Mouse (Mus musculus) limb, embryonic 11.5 days (tissue): Measurements from ENCODE around the gene Kcnh7. TPM values are rescaled to one million over a fixed set of nuclear protein-coding genes. Genes with fewer than 3 reads are reported as not detected.

ENCODE experiments used
- ATAC-seq: fragments of 200-750 bp; cut with Nextera tagmentation; 2 replicates; pipeline ENCODE4 v1.8.0; 2017; ENCODE audit warnings: low read depth; ENCODE audit not compliant: insufficient number of reproducible peaks, low FRiP score, low TSS enrichment
- DNase-seq: peaks from one replicate; pipeline ENCODE4 v3.0.0-alpha.2; 2015; ENCODE audit warnings: low spot score
- H3K27ac ChIP-seq: fragments of 300-500 bp; sonication (generic); replicated peaks from 2 replicates; pipeline ENCODE4 v1.5.1; 2014; ENCODE audit warnings: low read depth, mild to moderate bottlenecking, low read length
- H3K27me3 ChIP-seq: fragments of 300-500 bp; sonication (generic); 2 replicates; pipeline ENCODE4 v1.6.1; 2014; ENCODE audit warnings: mild to moderate bottlenecking, low read length, mixed read lengths; ENCODE audit not compliant: control insufficient read depth, insufficient read depth
- H3K36me3 ChIP-seq: fragments of 300-500 bp; sonication (generic); 2 replicates; pipeline ENCODE4 v1.6.1; 2014; ENCODE audit warnings: mild to moderate bottlenecking, low read length, moderate library complexity, mixed read lengths; ENCODE audit not compliant: control insufficient read depth, insufficient read depth
- H3K4me1 ChIP-seq: fragments of 300-500 bp; sonication (generic); 2 replicates; pipeline ENCODE4 v1.6.1; 2014; ENCODE audit warnings: low read length, mixed read lengths; ENCODE audit not compliant: control insufficient read depth, insufficient read depth
- H3K4me2 ChIP-seq: fragments of 300-500 bp; sonication (generic); 2 replicates; pipeline ENCODE4 v1.6.1; 2014; ENCODE audit warnings: low read depth, mild to moderate bottlenecking, moderate library complexity; ENCODE audit not compliant: severe bottlenecking
- H3K4me3 ChIP-seq: fragments of 300-500 bp; sonication (generic); 2 replicates; pipeline ENCODE4 v1.5.1; 2014; ENCODE audit warnings: low read depth, low read length
- H3K9ac ChIP-seq: fragments of 300-500 bp; sonication (generic); 2 replicates; pipeline ENCODE4 v1.6.1; 2014; ENCODE audit warnings: mild to moderate bottlenecking, low read length
- H3K9me3 ChIP-seq: fragments of 300-500 bp; sonication (generic); 2 replicates; pipeline ENCODE4 v1.6.1; 2016; ENCODE audit warnings: low read length; ENCODE audit not compliant: control insufficient read depth
- WGBS: fragments of 180-500 bp; shearing (Covaris S2); extraction: QIAGEN DNeasy Blood & Tissue Kit; methylation state at CpG from one replicate; pipeline ENCODE4 v1.1.7; 2014; 5-methylcytosine and 5-hydroxymethylcytosine counted together
- polyA plus RNA-seq: library from polyadenylated mRNA; unstranded; fragments of >200 nt; fragmentation: Nextera tagmentation; extraction: Ambion mirVana; gene quantifications from 2 replicates; pipeline ENCODE4 v1.2.1, GENCODE M21; 2014

Kcnh7 gene
- polyA plus RNA-seq, 1 experiment from 2014 or later: 0.15 TPM

- DNase-seq: no peak
- ATAC-seq: no peak
- Histone ChIP-seq H3K4me3 (no peak overlapping the region), H3K27ac (no peak overlapping the region), H3K27me3 (no peaks in the 10 kb centered on the region), H3K4me2 (no peak overlapping the region), H3K4me1 (no peaks in the 10 kb centered on the region), H3K36me3 (no peaks in the 10 kb centered on the region), H3K9ac (no peak overlapping the region), H3K9me3 (no peaks in the 10 kb centered on the region)
- 68% methylated on average over 8 of the region's 8 CpGs for WGBS
These were observed 502.4 kb downstream of the Kcnh7 start for GRCm38 (mm10) chr2:62681667-62682066.

- Histone ChIP-seq H3K9ac (no peak overlapping the region), H3K9me3 (no peaks in the 10 kb centered on the region), H3K36me3 (no peaks in the 10 kb centered on the region), H3K27ac (no peak overlapping the region), H3K4me1 (no peaks in the 10 kb centered on the region), H3K4me2 (no peak overlapping the region), H3K27me3 (no peaks in the 10 kb centered on the region), H3K4me3 (no peak overlapping the region)
- WGBS: 91% methylated on average over 5 of the region's 5 CpGs
- DNase-seq: no peak
- ATAC-seq: no peak
These were observed 511.3 kb downstream of the Kcnh7 start for GRCm38 (mm10) chr2:62672788-62673187.

- H3K9ac ChIP-seq: no peak overlapping the region
- H3K4me1 ChIP-seq: no peaks in the 10 kb centered on the region
- DNase-seq (no peak), ATAC-seq (no peak)
- no peaks in the 10 kb centered on the region for H3K27me3 ChIP-seq
- 79% methylated on average over 4 of the region's 4 CpGs for WGBS
- H3K4me3 ChIP-seq: no peak overlapping the region
- H3K4me2 ChIP-seq: no peak overlapping the region
- no peak overlapping the region for H3K27ac ChIP-seq
- H3K36me3 ChIP-seq: no peaks in the 10 kb centered on the region
- H3K9me3 ChIP-seq: no peaks in the 10 kb centered on the region
These were observed 513.3 kb downstream of the Kcnh7 start for GRCm38 (mm10) chr2:62670767-62671166.

GRCm38 (mm10) chr2:62670301-62670700 is 513.8 kb downstream of the Kcnh7 start:
- ATAC-seq: no peak
- no peak overlapping the region for H3K4me2 ChIP-seq
- no peak for DNase-seq
- 90% methylated on average over 5 of the region's 5 CpGs for WGBS
- H3K9ac ChIP-seq: no peak overlapping the region
- H3K36me3 ChIP-seq: no peaks in the 10 kb centered on the region
- no peak overlapping the region for H3K4me3 ChIP-seq
- no peak overlapping the region for H3K27ac ChIP-seq
- no peaks in the 10 kb centered on the region for H3K9me3 ChIP-seq
- H3K27me3 ChIP-seq: no peaks in the 10 kb centered on the region
- no peaks in the 10 kb centered on the region for H3K4me1 ChIP-seq

GRCm38 (mm10) chr2:62669848-62670247 is 514.2 kb downstream of the Kcnh7 start:
- Histone ChIP-seq H3K4me3 (no peak overlapping the region), H3K4me1 (no peaks in the 10 kb centered on the region), H3K36me3 (no peaks in the 10 kb centered on the region), H3K9ac (no peak overlapping the region), H3K27ac (no peak overlapping the region), H3K27me3 (no peaks in the 10 kb centered on the region), H3K4me2 (no peak overlapping the region), H3K9me3 (no peaks in the 10 kb centered on the region)
- 54% methylated on average over 3 of the region's 3 CpGs for WGBS
- ATAC-seq (no peak), DNase-seq (no peak)

- H3K4me3 ChIP-seq: no peak overlapping the region
- no peaks in the 10 kb centered on the region for H3K9me3 ChIP-seq
- 52% methylated on average over 1 of the region's 1 CpGs for WGBS
- ATAC-seq (no peak), DNase-seq (no peak)
- H3K9ac ChIP-seq: no peak overlapping the region
- H3K27ac ChIP-seq: no peak overlapping the region
- H3K4me2 ChIP-seq: no peak overlapping the region
- no peaks in the 10 kb centered on the region for H3K4me1 ChIP-seq
- H3K36me3 ChIP-seq: no peaks in the 10 kb centered on the region
- no peaks in the 10 kb centered on the region for H3K27me3 ChIP-seq
These were observed 518.6 kb downstream of the Kcnh7 start for GRCm38 (mm10) chr2:62665536-62665935.

GRCm38 (mm10) chr2:62664839-62665238 is 519.2 kb downstream of the Kcnh7 start:
- DNase-seq (no peak), ATAC-seq (no peak)
- H3K4me3 ChIP-seq: no peak overlapping the region
- no peaks in the 10 kb centered on the region for H3K36me3 ChIP-seq
- H3K27me3 ChIP-seq: no peaks in the 10 kb centered on the region
- no peak overlapping the region for H3K4me2 ChIP-seq
- H3K27ac ChIP-seq: no peak overlapping the region
- 65% methylated on average over 7 of the region's 7 CpGs for WGBS
- H3K9me3 ChIP-seq: no peaks in the 10 kb centered on the region
- no peaks in the 10 kb centered on the region for H3K4me1 ChIP-seq
- no peak overlapping the region for H3K9ac ChIP-seq

GRCm38 (mm10) chr2:62664135-62664670 is 519.9 kb downstream of the Kcnh7 start, which contains the start of gene Gca:
TSS of gene Gca (plus strand) at chr2:62664285.
- DNase-seq (peak; percentile 82), ATAC-seq (peak; percentile 97)
- no peak within 1 kb of the TSS for H3K27ac ChIP-seq
- no peaks in the 10 kb centered on the region for H3K4me1 ChIP-seq
- peak within 1 kb of the TSS; percentile 88 for H3K4me2 ChIP-seq
- no peak within 1 kb of the TSS for H3K9ac ChIP-seq
- peak within 1 kb of the TSS; percentile 52 for H3K4me3 ChIP-seq
- H3K9me3 ChIP-seq: no peaks in the 10 kb centered on the region
- no peaks in the 10 kb centered on the region for H3K36me3 ChIP-seq
- H3K27me3 ChIP-seq: no peaks in the 10 kb centered on the region
- WGBS: under 1% methylated on average over 37 of the region's 43 CpGs

GRCm38 (mm10) chr2:62662560-62662959 is 521.5 kb downstream of the Kcnh7 start:
- ATAC-seq (no peak), DNase-seq (no peak)
- Histone ChIP-seq H3K4me3 (no peak overlapping the region), H3K4me2 (no peak overlapping the region), H3K36me3 (no peaks in the 10 kb centered on the region), H3K9ac (no peak overlapping the region), H3K4me1 (no peaks in the 10 kb centered on the region), H3K27me3 (no peaks in the 10 kb centered on the region), H3K9me3 (no peaks in the 10 kb centered on the region), H3K27ac (no peak overlapping the region)
- WGBS: 87% methylated on average over 3 of the region's 3 CpGs
